Mouse (Mus musculus): ENCODE results near the gene Hoxa4. TPM values are rescaled to one million over a fixed set of nuclear protein-coding genes. Genes with fewer than 3 reads are reported as not detected.
A peak's percentile ranks its signal among the peaks of the same experiment; 100 is the strongest.

The Hoxa4 gene
- polyA plus RNA-seq, 2 experiments = 0.14 to 0.26 TPM

GRCm38 (mm10) chr6:52170166-52170897 is 21.2 kb downstream of the Hoxa4 start:
- peak; percentile 55; the same call in 1 of the 2 replicates for ATAC-seq (ENCODE audit: insufficient read depth)
- H3K4me3 ChIP-seq (ENCODE audit: insufficient read depth in 1 of 2, low read depth in 2 of 2, low read length in 2 of 2) = no peak overlapping the region

GRCm38 (mm10) chr6:52169499-52170165 is 21.9 kb downstream of the Hoxa4 start:
- no peak for ATAC-seq (ENCODE audit: insufficient read depth)
- no peak overlapping the region for H3K9ac ChIP-seq (replicated peaks)
- 34% methylated on average over 16 of the region's 16 CpGs for whole genome bisulfite sequencing (ENCODE audit: insufficient replicate concordance)

More at GRCm38 (mm10) chr6:52170166-52170897, 21.2 kb downstream of the Hoxa4 start:
- H3K27ac ChIP-seq = no peak overlapping the region
- WGBS (ENCODE audit: insufficient replicate concordance) = 10% methylated on average over 40 of the region's 40 CpGs
- H3K27me3 ChIP-seq (ENCODE audit: control insufficient read depth, insufficient read depth, low read length) = peaks cover 98% of the 10 kb centered on the region
- H3K4me2 ChIP-seq (ENCODE audit: low read depth) = no peak overlapping the region
- no peaks in the 10 kb centered on the region for H3K9me3 ChIP-seq (ENCODE audit: control insufficient read depth, low read length)
- no peaks in the 10 kb centered on the region for H3K36me3 ChIP-seq (replicated peaks; ENCODE audit: control insufficient read depth, insufficient read depth, low read depth)
- H3K4me1 ChIP-seq (replicated peaks; ENCODE audit: control insufficient read depth in 2 of 2, insufficient read depth in 2 of 2, low read length in 1 of 2) = no peaks in the 10 kb centered on the region
- no peak overlapping the region for H3K9ac ChIP-seq (replicated peaks)
- no peak for TF ChIP-seq CTCF (IDR thresholded peaks at IDR 0.05; ENCODE audit: low read depth)
- no peak for TF ChIP-seq EP300 (IDR thresholded peaks at IDR 0.05; ENCODE audit: low read depth)
- no peak for DNase-seq (ENCODE audit: low read depth in 3 of 3, low spot score in 3 of 3)

GRCm38 (mm10) chr6:52168191-52169055 is 23.1 kb downstream of the Hoxa4 start:
- TF ChIP-seq EP300 (IDR thresholded peaks at IDR 0.05; ENCODE audit: low read depth) (no peak), CTCF (IDR thresholded peaks at IDR 0.05; ENCODE audit: low read depth) (no peak)
- Histone ChIP-seq H3K36me3 (replicated peaks; ENCODE audit: control insufficient read depth, insufficient read depth, low read depth) (no peaks in the 10 kb centered on the region), H3K4me1 (replicated peaks; ENCODE audit: control insufficient read depth in 2 of 2, insufficient read depth in 2 of 2, low read length in 1 of 2) (no peaks in the 10 kb centered on the region), H3K4me3 (ENCODE audit: insufficient read depth in 1 of 2, low read depth in 2 of 2, low read length in 2 of 2) (no peak overlapping the region), H3K27ac (no peak overlapping the region), H3K9me3 (ENCODE audit: control insufficient read depth, low read length) (no peaks in the 10 kb centered on the region), H3K9ac (replicated peaks) (no peak overlapping the region), H3K4me2 (ENCODE audit: low read depth) (no peak overlapping the region), H3K27me3 (ENCODE audit: control insufficient read depth, insufficient read depth, low read length) (peaks cover 98% of the 10 kb centered on the region)
- no peak for ATAC-seq (ENCODE audit: insufficient read depth)
- 13% methylated on average over 42 of the region's 42 CpGs for WGBS (ENCODE audit: insufficient replicate concordance)
- DNase-seq (ENCODE audit: low read depth in 3 of 3, low spot score in 3 of 3) = no peak

More at GRCm38 (mm10) chr6:52169499-52170165, 21.9 kb downstream of the Hoxa4 start:
- H3K27me3 ChIP-seq (ENCODE audit: control insufficient read depth, insufficient read depth, low read length) = peaks cover 98% of the 10 kb centered on the region
- DNase-seq (ENCODE audit: low read depth in 3 of 3, low spot score in 3 of 3) = no peak
- H3K36me3 ChIP-seq (replicated peaks; ENCODE audit: control insufficient read depth, insufficient read depth, low read depth) = no peaks in the 10 kb centered on the region
- H3K27ac ChIP-seq = no peak overlapping the region
- H3K9me3 ChIP-seq (ENCODE audit: control insufficient read depth, low read length) = no peaks in the 10 kb centered on the region
- H3K4me1 ChIP-seq (replicated peaks; ENCODE audit: control insufficient read depth in 2 of 2, insufficient read depth in 2 of 2, low read length in 1 of 2) = no peaks in the 10 kb centered on the region
- TF ChIP-seq EP300 (IDR thresholded peaks at IDR 0.05; ENCODE audit: low read depth) = no peak
- no peak for TF ChIP-seq CTCF (IDR thresholded peaks at IDR 0.05; ENCODE audit: low read depth)
- no peak overlapping the region for H3K4me3 ChIP-seq (ENCODE audit: insufficient read depth in 1 of 2, low read depth in 2 of 2, low read length in 2 of 2)
- H3K4me2 ChIP-seq (ENCODE audit: low read depth) = no peak overlapping the region

GRCm38 (mm10) chr6:52167736-52168161 is 23.8 kb downstream of the Hoxa4 start:
- 21% methylated on average over 14 of the region's 14 CpGs for WGBS (ENCODE audit: insufficient replicate concordance)
- Histone ChIP-seq H3K9me3 (ENCODE audit: control insufficient read depth, low read length) (no peaks in the 10 kb centered on the region), H3K4me2 (ENCODE audit: low read depth) (no peak overlapping the region), H3K4me3 (ENCODE audit: insufficient read depth in 1 of 2, low read depth in 2 of 2, low read length in 2 of 2) (no peak overlapping the region), H3K4me1 (replicated peaks; ENCODE audit: control insufficient read depth in 2 of 2, insufficient read depth in 2 of 2, low read length in 1 of 2) (no peaks in the 10 kb centered on the region), H3K9ac (replicated peaks) (no peak overlapping the region), H3K27me3 (ENCODE audit: control insufficient read depth, insufficient read depth, low read length) (peaks cover 98% of the 10 kb centered on the region), H3K27ac (no peak overlapping the region), H3K36me3 (replicated peaks; ENCODE audit: control insufficient read depth, insufficient read depth, low read depth) (no peaks in the 10 kb centered on the region)
- DNase-seq (ENCODE audit: low read depth in 3 of 3, low spot score in 3 of 3) (no peak), ATAC-seq (ENCODE audit: insufficient read depth) (no peak)
- no peak for TF ChIP-seq CTCF (IDR thresholded peaks at IDR 0.05; ENCODE audit: low read depth)
- TF ChIP-seq EP300 (IDR thresholded peaks at IDR 0.05; ENCODE audit: low read depth) = no peak
